Mouse (Mus musculus): ENCODE results near the gene Pmepa1. TPM values are rescaled to one million over a fixed set of nuclear protein-coding genes. Genes with fewer than 3 reads are reported as not detected.

Pmepa1 gene
- polyA plus RNA-seq, 1 experiment from 2014 or later: 5.3 TPM

DNA sequence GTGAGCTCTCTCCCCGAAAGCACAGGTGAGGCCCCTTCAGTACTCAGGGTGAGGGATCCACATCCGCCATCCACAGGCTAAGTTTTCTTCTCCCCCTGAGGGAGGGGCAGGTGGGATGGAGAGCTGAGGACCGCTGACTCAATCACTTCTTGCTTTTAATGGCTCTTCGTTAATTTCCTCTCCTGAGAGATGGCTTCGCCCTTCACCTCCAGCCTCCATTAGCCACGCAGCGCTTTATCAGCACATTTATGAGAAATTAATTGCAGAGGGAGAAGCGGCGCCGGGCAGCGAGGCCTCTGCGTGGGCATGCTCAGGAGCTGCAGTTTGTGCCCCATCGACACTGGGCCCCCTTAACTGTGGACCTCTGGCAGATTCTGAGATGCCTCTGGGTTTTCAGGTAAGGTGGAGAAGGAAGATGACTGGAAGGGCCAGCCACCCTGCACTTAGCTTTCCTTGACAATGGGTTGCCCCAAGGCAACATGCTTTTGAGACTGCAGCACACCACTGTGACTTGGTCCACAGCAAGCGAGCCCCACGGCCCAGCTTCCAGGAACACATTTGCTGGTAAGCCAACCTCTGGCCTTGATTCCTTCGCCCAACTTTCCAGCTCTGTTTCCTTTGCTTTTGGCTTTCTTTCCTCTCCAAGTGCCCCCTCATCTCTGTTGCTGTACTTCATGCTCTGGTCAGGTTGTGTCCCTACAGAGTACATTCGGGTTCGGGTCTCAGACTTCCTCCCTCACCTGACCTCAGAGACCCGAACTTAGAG is 73.2 kb downstream of the Pmepa1 start:
- H3K4me1 ChIP-seq (ENCODE audit: control insufficient read depth, insufficient read depth, low read length): no peaks in the 10 kb centered on the region
- no peaks in the 10 kb centered on the region for H3K36me3 ChIP-seq (ENCODE audit: control insufficient read depth, insufficient read depth, low read length)
- no peaks in the 10 kb centered on the region for H3K27me3 ChIP-seq (ENCODE audit: control insufficient read depth, insufficient read depth, low read length)
- WGBS: 87% methylated on average over 19 of the region's 19 CpGs
- DNase-seq (ENCODE audit: low spot score): no peak
- no peak for ATAC-seq (ENCODE audit: insufficient read depth, low FRiP score, low TSS enrichment)
- no peaks in the 10 kb centered on the region for H3K9me3 ChIP-seq (ENCODE audit: control insufficient read depth, low read length)
- no peak overlapping the region for H3K27ac ChIP-seq (ENCODE audit: low read depth, low read length)
- no peak overlapping the region for H3K4me2 ChIP-seq (ENCODE audit: low read depth)
- H3K4me3 ChIP-seq (ENCODE audit: low read depth, low read length): no peak overlapping the region
- H3K9ac ChIP-seq (ENCODE audit: low read length): no peak overlapping the region

DNA sequence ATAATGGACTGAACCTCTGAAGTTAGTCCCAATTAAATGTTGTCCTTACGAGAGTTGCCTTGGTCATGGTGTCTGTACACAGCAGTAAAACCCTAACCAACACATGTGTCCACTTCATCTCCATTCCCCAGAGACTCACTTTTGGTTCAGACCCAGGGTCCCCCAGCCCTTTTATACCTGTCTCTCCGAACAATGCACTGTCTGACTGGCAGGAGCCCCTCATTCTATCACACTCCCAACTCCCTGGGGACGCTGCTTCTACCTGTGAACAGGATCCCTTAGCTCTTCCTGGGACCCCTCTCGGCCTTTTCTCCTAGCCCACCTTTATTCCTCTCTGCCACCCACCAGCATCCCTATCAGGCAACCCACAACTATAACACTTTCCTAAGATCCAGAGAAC is 81.5 kb downstream of the Pmepa1 start:
- Histone ChIP-seq H3K4me3 (ENCODE audit: low read depth, low read length) (no peak overlapping the region), H3K9me3 (ENCODE audit: control insufficient read depth, low read length) (no peaks in the 10 kb centered on the region), H3K4me2 (ENCODE audit: low read depth) (no peak overlapping the region), H3K4me1 (ENCODE audit: control insufficient read depth, insufficient read depth, low read length) (no peaks in the 10 kb centered on the region), H3K27ac (ENCODE audit: low read depth, low read length) (no peak overlapping the region), H3K9ac (ENCODE audit: low read length) (no peak overlapping the region), H3K36me3 (ENCODE audit: control insufficient read depth, insufficient read depth, low read length) (no peaks in the 10 kb centered on the region), H3K27me3 (ENCODE audit: control insufficient read depth, insufficient read depth, low read length) (no peaks in the 10 kb centered on the region)
- ATAC-seq (ENCODE audit: insufficient read depth, low FRiP score, low TSS enrichment) (no peak), DNase-seq (ENCODE audit: low spot score) (no peak)
- WGBS: 88% methylated on average over 4 of the region's 4 CpGs

GRCm38 (mm10) chr2:173187182-173187855 is 89.0 kb downstream of the Pmepa1 start:
- DNase-seq (ENCODE audit: low spot score): no peak

GRCm38 (mm10) chr2:173186047-173186943 is 90.0 kb downstream of the Pmepa1 start:
- Histone ChIP-seq H3K27me3 (ENCODE audit: control insufficient read depth, insufficient read depth, low read length) (no peaks in the 10 kb centered on the region), H3K27ac (ENCODE audit: low read depth, low read length) (no peak overlapping the region), H3K4me3 (ENCODE audit: low read depth, low read length) (no peak overlapping the region), H3K9me3 (ENCODE audit: control insufficient read depth, low read length) (no peaks in the 10 kb centered on the region), H3K4me2 (ENCODE audit: low read depth) (no peak overlapping the region), H3K9ac (ENCODE audit: low read length) (no peak overlapping the region), H3K36me3 (ENCODE audit: control insufficient read depth, insufficient read depth, low read length) (no peaks in the 10 kb centered on the region), H3K4me1 (ENCODE audit: control insufficient read depth, insufficient read depth, low read length) (no peaks in the 10 kb centered on the region)
- ATAC-seq (ENCODE audit: insufficient read depth, low FRiP score, low TSS enrichment): peak; percentile 75
- WGBS: 34% methylated on average over 26 of the region's 26 CpGs
- peak; percentile 89 for DNase-seq (ENCODE audit: low spot score)

More at GRCm38 (mm10) chr2:173187182-173187855, 89.0 kb downstream of the Pmepa1 start:
- no peak overlapping the region for H3K4me3 ChIP-seq (ENCODE audit: low read depth, low read length)
- no peak overlapping the region for H3K27ac ChIP-seq (ENCODE audit: low read depth, low read length)
- H3K9me3 ChIP-seq (ENCODE audit: control insufficient read depth, low read length): no peaks in the 10 kb centered on the region
- H3K4me1 ChIP-seq (ENCODE audit: control insufficient read depth, insufficient read depth, low read length): no peaks in the 10 kb centered on the region
- ATAC-seq (ENCODE audit: insufficient read depth, low FRiP score, low TSS enrichment): no peak
- H3K27me3 ChIP-seq (ENCODE audit: control insufficient read depth, insufficient read depth, low read length): no peaks in the 10 kb centered on the region
- H3K9ac ChIP-seq (ENCODE audit: low read length): no peak overlapping the region
- no peaks in the 10 kb centered on the region for H3K36me3 ChIP-seq (ENCODE audit: control insufficient read depth, insufficient read depth, low read length)
- no peak overlapping the region for H3K4me2 ChIP-seq (ENCODE audit: low read depth)
- whole genome bisulfite sequencing: 36% methylated on average over 8 of the region's 8 CpGs

- Histone ChIP-seq H3K27me3 (ENCODE audit: control insufficient read depth, insufficient read depth, low read length) (no peaks in the 10 kb centered on the region), H3K9me3 (ENCODE audit: control insufficient read depth, low read length) (no peaks in the 10 kb centered on the region), H3K4me3 (ENCODE audit: low read depth, low read length) (no peak overlapping the region), H3K4me1 (ENCODE audit: control insufficient read depth, insufficient read depth, low read length) (no peaks in the 10 kb centered on the region), H3K36me3 (ENCODE audit: control insufficient read depth, insufficient read depth, low read length) (no peaks in the 10 kb centered on the region), H3K9ac (ENCODE audit: low read length) (no peak overlapping the region), H3K27ac (ENCODE audit: low read depth, low read length) (no peak overlapping the region), H3K4me2 (ENCODE audit: low read depth) (no peak overlapping the region)
- 79% methylated on average over 6 of the region's 6 CpGs for WGBS
- DNase-seq (ENCODE audit: low spot score) (no peak), ATAC-seq (ENCODE audit: insufficient read depth, low FRiP score, low TSS enrichment) (no peak)
Measured at GRCm38 (mm10) chr2:173185282-173185681, 91.1 kb downstream of the Pmepa1 start.

DNA sequence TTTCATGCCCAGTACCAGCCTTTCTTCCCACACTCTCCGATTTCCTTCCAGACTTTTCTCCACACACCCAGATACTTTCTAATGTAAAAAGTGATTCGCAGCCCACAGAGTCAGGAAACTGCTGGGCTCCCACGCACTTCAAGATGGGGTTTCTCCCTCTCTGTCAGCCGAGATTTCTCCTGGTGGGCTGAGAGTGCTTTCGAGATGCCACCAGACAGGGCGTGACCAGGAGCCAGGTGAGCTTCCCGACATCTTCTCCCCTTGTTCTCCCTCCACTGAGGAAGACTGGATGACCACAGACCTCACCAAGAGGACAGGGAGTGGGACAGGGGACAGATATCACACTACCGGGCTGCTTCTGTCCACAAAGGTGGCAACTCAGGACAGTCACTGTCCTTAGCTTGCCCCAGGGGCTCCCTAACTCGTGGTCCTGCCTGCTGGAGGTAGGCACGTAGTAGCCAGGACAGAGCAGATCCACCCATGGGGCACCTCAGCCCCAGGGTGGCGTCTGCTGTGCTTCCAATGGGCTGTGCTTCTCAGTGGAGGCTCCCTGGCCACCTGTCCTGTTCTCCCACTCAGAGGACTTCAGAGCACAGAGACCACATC is 91.8 kb downstream of the Pmepa1 start:
- ATAC-seq (ENCODE audit: insufficient read depth, low FRiP score, low TSS enrichment) (no peak), DNase-seq (ENCODE audit: low spot score) (no peak)
- Histone ChIP-seq H3K27ac (ENCODE audit: low read depth, low read length) (no peak overlapping the region), H3K4me1 (ENCODE audit: control insufficient read depth, insufficient read depth, low read length) (no peaks in the 10 kb centered on the region), H3K4me3 (ENCODE audit: low read depth, low read length) (no peak overlapping the region), H3K36me3 (ENCODE audit: control insufficient read depth, insufficient read depth, low read length) (no peaks in the 10 kb centered on the region), H3K4me2 (ENCODE audit: low read depth) (no peak overlapping the region), H3K27me3 (ENCODE audit: control insufficient read depth, insufficient read depth, low read length) (no peaks in the 10 kb centered on the region), H3K9ac (ENCODE audit: low read length) (no peak overlapping the region), H3K9me3 (ENCODE audit: control insufficient read depth, low read length) (no peaks in the 10 kb centered on the region)
- 70% methylated on average over 11 of the region's 11 CpGs for WGBS

GRCm38 (mm10) chr2:173183836-173184460 is 92.4 kb downstream of the Pmepa1 start:
- H3K9me3 ChIP-seq (ENCODE audit: control insufficient read depth, low read length): no peaks in the 10 kb centered on the region
- H3K27me3 ChIP-seq (ENCODE audit: control insufficient read depth, insufficient read depth, low read length): no peaks in the 10 kb centered on the region
- WGBS: 14% methylated on average over 8 of the region's 8 CpGs
- DNase-seq (ENCODE audit: low spot score) (peak; percentile 75), ATAC-seq (ENCODE audit: insufficient read depth, low FRiP score, low TSS enrichment) (0 out of 2 replicates have a peak, but pooled peaks have one; percentile 24)
- H3K4me1 ChIP-seq (ENCODE audit: control insufficient read depth, insufficient read depth, low read length): no peaks in the 10 kb centered on the region
- H3K4me2 ChIP-seq (ENCODE audit: low read depth): no peak overlapping the region
- H3K9ac ChIP-seq (ENCODE audit: low read length): no peak overlapping the region
- H3K27ac ChIP-seq (ENCODE audit: low read depth, low read length): no peak overlapping the region
- H3K4me3 ChIP-seq (ENCODE audit: low read depth, low read length): no peak overlapping the region
- H3K36me3 ChIP-seq (ENCODE audit: control insufficient read depth, insufficient read depth, low read length): no peaks in the 10 kb centered on the region

DNA sequence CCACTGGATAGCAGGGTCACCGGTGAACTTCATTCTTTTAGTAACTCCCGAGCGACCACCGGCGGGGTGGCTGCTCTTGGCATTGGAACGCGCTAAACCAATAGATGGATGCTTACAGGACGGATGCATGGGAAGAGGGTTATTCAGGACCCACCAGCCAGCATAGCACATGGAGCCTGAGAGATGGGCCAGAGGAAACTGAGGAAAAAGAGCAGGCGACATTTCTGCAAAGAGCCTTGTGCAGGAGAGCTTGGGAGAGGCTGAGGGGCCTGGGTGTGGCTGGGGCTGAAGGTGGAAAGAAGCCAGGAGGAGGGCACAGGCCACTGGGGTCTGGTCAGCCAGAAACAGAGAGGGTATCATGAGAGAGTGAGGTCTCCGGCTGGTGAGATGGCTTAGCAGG is 93.0 kb downstream of the Pmepa1 start:
- Histone ChIP-seq H3K4me3 (ENCODE audit: low read depth, low read length) (no peak overlapping the region), H3K36me3 (ENCODE audit: control insufficient read depth, insufficient read depth, low read length) (no peaks in the 10 kb centered on the region), H3K4me1 (ENCODE audit: control insufficient read depth, insufficient read depth, low read length) (no peaks in the 10 kb centered on the region), H3K27ac (ENCODE audit: low read depth, low read length) (no peak overlapping the region), H3K27me3 (ENCODE audit: control insufficient read depth, insufficient read depth, low read length) (no peaks in the 10 kb centered on the region), H3K9me3 (ENCODE audit: control insufficient read depth, low read length) (no peaks in the 10 kb centered on the region), H3K9ac (ENCODE audit: low read length) (no peak overlapping the region), H3K4me2 (ENCODE audit: low read depth) (no peak overlapping the region)
- 96% methylated on average over 10 of the region's 10 CpGs for WGBS
- ATAC-seq (ENCODE audit: insufficient read depth, low FRiP score, low TSS enrichment) (no peak), DNase-seq (ENCODE audit: low spot score) (no peak)

All from neural tube, embryonic 11.5 days (tissue).